Mouse (Mus musculus) kidney, embryonic 14.5 days (tissue): Measurements from ENCODE around the gene Srsf1. TPM values are rescaled to one million over a fixed set of nuclear protein-coding genes. Genes with fewer than 3 reads are reported as not detected.

Source experiments
- ATAC-seq: fragments of 200-750 bp; cut with Nextera tagmentation; 2 replicates; pipeline ENCODE4 v1.8.0; 2017; ENCODE audit warnings: moderate number of reproducible peaks, mild to moderate bottlenecking, moderate TSS enrichment, moderate library complexity; ENCODE audit not compliant: low FRiP score, low TSS enrichment
- H3K27ac ChIP-seq: fragments of 300-500 bp; sonication (generic); 2 replicates; pipeline ENCODE4 v1.5.1; 2014; ENCODE audit warnings: low read depth, mild to moderate bottlenecking, low read length, moderate library complexity, mixed read lengths
- H3K27me3 ChIP-seq: fragments of 300-500 bp; sonication (generic); 2 replicates; pipeline ENCODE4 v1.6.1; 2014; ENCODE audit warnings: mild to moderate bottlenecking, low read length; ENCODE audit not compliant: control insufficient read depth, insufficient read depth
- H3K36me3 ChIP-seq: fragments of 300-500 bp; sonication (generic); 2 replicates; pipeline ENCODE4 v1.6.1; 2014; ENCODE audit warnings: low read length, mixed read lengths; ENCODE audit not compliant: control insufficient read depth, insufficient read depth
- H3K4me1 ChIP-seq: fragments of 300-500 bp; sonication (generic); 2 replicates; pipeline ENCODE4 v1.6.1; 2014; ENCODE audit warnings: low read length, mixed read lengths; ENCODE audit not compliant: control insufficient read depth, insufficient read depth
- H3K4me2 ChIP-seq: fragments of 300-500 bp; sonication (generic); replicated peaks from 2 replicates; pipeline ENCODE4 v1.6.1; 2014; ENCODE audit warnings: low read depth, mild to moderate bottlenecking, low read length
- H3K4me3 ChIP-seq: fragments of 300-500 bp; sonication (generic); 2 replicates; pipeline ENCODE4 v1.5.1; 2014; ENCODE audit warnings: mild to moderate bottlenecking, low read length
- H3K9ac ChIP-seq: fragments of 300-500 bp; sonication (generic); 2 replicates; pipeline ENCODE4 v1.6.1; 2014; ENCODE audit warnings: low read depth, mild to moderate bottlenecking, low read length, moderate library complexity
- H3K9me3 ChIP-seq: fragments of 300-500 bp; sonication (generic); 2 replicates; pipeline ENCODE4 v1.6.1; 2016; ENCODE audit warnings: low read length; ENCODE audit not compliant: control insufficient read depth
- WGBS: fragments of 180-500 bp; shearing (Covaris S2); extraction: QIAGEN DNeasy Blood & Tissue Kit; methylation state at CpG from one replicate; pipeline ENCODE4 v1.1.7; 2014; 5-methylcytosine and 5-hydroxymethylcytosine counted together
- polyA plus RNA-seq: library from polyadenylated mRNA; unstranded; fragments of >200 nt; fragmentation: Nextera tagmentation; extraction: Ambion mirVana; gene quantifications from 2 replicates; pipeline ENCODE4 v1.2.1, GENCODE M21; 2014

Gene Srsf1
- polyA plus RNA-seq, 1 experiment from 2014 or later: 432 TPM

DNA sequence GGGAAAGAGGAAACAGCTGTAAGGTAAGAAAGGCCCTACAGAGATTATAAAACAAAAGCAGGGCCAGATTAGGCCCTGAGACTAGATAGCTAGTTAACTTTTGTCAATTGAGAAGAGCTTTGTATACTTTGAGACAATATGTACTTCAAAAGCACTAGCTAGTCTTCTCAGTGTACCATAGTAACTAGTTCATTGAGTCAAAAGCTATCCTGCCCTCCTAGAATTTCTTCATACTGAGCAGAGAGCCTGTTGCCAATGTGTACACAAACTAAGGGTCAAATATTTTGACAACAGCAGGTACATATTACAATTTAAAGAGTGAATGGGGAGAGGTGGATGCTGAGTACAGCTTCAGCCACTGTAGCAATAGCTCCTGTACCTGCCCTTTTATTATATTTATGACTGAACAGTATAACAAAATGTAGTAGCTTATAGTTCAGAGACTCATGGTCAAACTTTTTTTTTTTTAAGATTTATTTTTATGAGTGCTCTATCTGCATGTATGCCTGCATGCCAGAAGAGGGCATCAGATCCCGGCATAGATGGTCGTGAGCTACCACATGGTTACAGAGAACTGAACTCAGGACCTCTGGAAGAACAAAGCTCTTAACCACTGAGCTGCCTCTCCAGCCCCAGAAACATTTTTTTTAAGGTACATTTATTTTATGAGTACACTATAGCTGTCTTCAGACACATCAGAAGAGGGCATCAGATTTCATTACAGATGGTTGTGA, 14.9 kb downstream of the Srsf1 start:
- Histone ChIP-seq H3K9me3 (no peaks in the 10 kb centered on the region), H3K36me3 (no peaks in the 10 kb centered on the region), H3K27me3 (no peaks in the 10 kb centered on the region), H3K9ac (no peak overlapping the region), H3K4me2 (no peak overlapping the region), H3K4me3 (no peak overlapping the region), H3K27ac (no peak overlapping the region), H3K4me1 (no peaks in the 10 kb centered on the region)
- ATAC-seq: no peak
- 76% methylated on average over 2 of the region's 2 CpGs for WGBS

DNA sequence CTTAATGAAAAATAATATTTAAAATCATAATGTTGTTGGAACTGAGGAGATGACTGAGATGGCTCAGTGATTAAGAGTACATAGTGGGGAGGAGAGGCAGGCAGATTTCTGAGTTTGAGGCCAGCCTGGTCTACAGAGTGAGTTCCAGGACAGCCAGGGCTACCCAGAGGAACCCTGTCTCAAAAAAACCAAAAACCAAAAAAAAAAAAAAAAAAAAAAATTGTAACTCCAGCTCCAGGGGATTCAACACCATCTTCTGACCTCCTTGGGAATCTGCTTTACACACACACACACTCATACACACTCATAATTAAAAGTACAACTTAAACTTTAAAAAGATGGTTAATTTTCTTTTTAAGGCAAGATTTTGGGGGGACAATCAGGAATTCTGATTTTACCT, 18.6 kb downstream of the Srsf1 start:
- ATAC-seq: no peak
- no peak overlapping the region for H3K4me3 ChIP-seq
- H3K4me1 ChIP-seq: peaks cover 7% of the 10 kb centered on the region
- H3K9me3 ChIP-seq: no peaks in the 10 kb centered on the region
- no peak overlapping the region for H3K4me2 ChIP-seq
- H3K9ac ChIP-seq: no peak overlapping the region
- H3K36me3 ChIP-seq: no peaks in the 10 kb centered on the region
- no peak overlapping the region for H3K27ac ChIP-seq
- no peaks in the 10 kb centered on the region for H3K27me3 ChIP-seq

DNA sequence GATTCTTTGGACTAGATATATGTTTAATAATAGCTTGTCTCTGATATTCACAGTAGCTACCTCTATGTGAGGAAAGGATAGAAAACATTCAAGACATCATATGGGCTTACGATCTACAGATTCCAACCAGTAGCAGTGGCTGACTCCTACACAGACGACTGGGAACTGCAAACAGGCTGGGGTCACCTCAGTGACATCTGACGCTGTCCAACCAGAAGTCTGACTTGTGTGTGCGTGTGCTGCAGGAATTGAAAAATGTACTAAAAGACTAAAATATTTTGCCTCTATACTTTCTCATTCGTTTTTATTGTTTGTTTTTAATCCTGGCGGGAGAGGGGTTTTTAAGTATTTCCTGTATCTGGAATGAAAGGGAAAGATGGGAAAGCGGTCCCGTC, 20.0 kb downstream of the Srsf1 start:
- WGBS: 1% methylated on average over 8 of the region's 8 CpGs

DNA sequence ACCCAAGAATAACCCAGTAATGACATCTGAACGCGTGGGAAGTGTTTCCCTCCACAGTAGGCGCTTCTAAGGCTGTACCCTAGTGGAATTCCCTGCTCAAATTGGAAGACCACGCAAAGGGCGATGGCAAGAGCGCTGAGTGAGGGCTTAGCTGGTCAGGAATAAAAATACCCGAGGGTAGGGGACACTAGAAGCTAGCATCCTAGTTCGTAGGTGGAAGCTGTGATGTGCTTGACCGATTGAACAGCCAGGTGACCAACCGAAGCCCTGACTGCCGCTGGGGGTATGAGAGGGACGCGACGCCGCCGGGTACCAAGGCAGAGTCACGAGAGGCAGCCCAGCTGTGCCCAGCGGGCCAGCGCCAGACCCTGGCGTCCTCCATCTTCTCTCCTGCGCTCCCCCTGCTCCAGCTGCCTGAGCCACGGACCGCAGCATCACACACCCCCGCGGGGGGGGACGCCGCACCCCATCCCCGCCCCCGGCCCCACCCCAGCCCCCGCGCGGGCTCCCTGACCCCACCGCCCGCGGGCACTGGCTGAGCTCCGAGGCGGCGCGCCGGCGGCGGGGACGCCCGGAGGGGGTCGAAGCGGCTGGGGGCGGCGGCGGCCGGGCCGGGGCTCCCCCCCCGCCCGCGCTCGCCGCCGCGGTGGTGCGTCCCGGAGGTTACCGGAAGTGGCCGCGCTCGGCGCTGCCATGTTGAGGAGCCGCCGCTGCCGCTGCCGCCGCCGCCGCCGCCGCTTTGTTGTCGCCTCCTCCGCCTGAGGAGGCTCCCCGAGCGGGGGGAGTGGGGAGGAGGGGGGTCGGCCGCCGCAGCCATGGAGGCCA, 20.6 kb downstream of the Srsf1 start, which contains the start of gene Vezf1:
Gene Vezf1 (plus strand): TSS at position 694 of the 825 bp plus-strand sequence.
- peak within 1 kb of the TSS; percentile 80 for H3K4me2 ChIP-seq
- H3K4me1 ChIP-seq: peaks cover 20% of the 10 kb centered on the region
- ATAC-seq: peak; percentile 86
- WGBS: under 1% methylated on average over 33 of the region's 81 CpGs
- H3K36me3 ChIP-seq: no peaks in the 10 kb centered on the region
- no peaks in the 10 kb centered on the region for H3K9me3 ChIP-seq
- peak within 1 kb of the TSS; percentile 93 for H3K9ac ChIP-seq
- no peaks in the 10 kb centered on the region for H3K27me3 ChIP-seq
- peak within 1 kb of the TSS; percentile 84 for H3K4me3 ChIP-seq
- peak within 1 kb of the TSS; percentile 93 for H3K27ac ChIP-seq

More for the DNA sequence above, 20.0 kb downstream of the Srsf1 start:
- H3K27me3 ChIP-seq: no peaks in the 10 kb centered on the region
- peak overlapping the region; percentile 84 for H3K4me3 ChIP-seq
- ATAC-seq: no peak
- peak overlapping the region; percentile 80 for H3K4me2 ChIP-seq
- peaks cover 20% of the 10 kb centered on the region for H3K4me1 ChIP-seq
- H3K9me3 ChIP-seq: no peaks in the 10 kb centered on the region
- peak overlapping the region; percentile 93 for H3K27ac ChIP-seq
- H3K36me3 ChIP-seq: no peaks in the 10 kb centered on the region
- peak overlapping the region; percentile 93; the same call in 1 of the 2 replicates for H3K9ac ChIP-seq

DNA sequence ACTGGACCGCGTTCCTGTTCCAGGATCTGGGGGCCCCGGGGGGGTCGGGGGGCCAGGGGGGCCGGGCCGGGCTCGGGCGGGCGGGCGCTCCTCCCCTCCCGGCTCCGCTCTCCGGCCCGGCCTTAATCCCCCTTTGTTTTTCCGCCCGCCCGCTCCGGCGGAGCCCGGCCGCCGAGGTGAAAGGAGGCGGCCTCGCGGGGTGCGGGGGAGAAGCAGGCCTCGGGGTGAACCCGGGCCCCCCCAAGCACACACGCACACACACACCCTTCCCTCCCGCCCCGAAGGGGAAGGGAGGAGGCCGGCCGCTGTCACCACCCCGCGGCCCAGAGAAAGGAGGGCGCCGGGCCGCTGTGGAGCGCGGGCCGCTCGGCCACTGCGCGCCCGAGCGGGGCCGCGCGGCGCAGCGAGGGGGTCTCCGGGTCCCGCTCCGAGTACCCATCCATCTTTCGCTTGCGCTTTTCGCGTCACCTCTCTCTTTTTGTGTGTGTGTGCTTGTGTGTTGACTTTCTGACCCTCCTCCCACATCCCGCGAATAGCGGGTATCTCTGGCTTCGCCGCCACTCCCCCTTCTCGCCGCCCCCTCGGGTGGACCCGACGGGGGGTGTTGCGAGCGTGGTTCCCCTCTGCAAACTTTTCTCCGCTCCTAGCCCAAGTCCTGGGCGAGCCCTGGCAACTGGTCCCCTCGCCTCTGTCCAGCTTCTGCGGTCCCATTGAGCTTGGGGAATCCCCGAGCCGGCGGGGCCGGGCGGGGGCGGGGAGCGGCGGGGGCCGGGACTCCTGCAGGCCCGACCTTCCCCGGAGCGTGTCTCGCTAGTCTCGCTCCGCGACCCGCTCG, 21.5 kb downstream of the Srsf1 start:
- ATAC-seq: peak; percentile 65
- H3K9ac ChIP-seq: peak overlapping the region; percentile 93
- no peaks in the 10 kb centered on the region for H3K27me3 ChIP-seq
- H3K4me1 ChIP-seq: peaks cover 20% of the 10 kb centered on the region
- no peaks in the 10 kb centered on the region for H3K9me3 ChIP-seq
- H3K4me3 ChIP-seq: peak overlapping the region; percentile 84
- H3K27ac ChIP-seq: peak overlapping the region; percentile 93
- H3K4me2 ChIP-seq: peak overlapping the region; percentile 80
- H3K36me3 ChIP-seq: peaks cover 8% of the 10 kb centered on the region; the same call in 1 of the 2 replicates
- WGBS: under 1% methylated on average over 64 of the region's 92 CpGs

DNA sequence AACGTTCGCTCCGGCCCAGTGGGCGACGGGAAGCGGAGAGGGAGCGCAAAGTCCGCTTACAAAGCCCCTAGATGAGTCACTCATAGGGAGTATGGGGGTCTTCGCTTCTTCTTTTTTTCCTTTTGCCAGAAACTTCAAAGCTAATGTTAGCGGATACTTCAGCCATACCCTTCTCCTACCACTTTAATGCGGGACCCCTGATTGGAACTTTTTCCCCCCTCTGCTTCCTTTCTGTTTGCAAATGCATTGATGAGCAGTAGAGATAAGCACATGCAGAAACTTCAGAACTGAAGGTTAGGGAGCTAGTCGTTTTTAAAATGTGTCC, 22.0 kb downstream of the Srsf1 start:
- Histone ChIP-seq H3K4me3 (peak overlapping the region; percentile 84), H3K27me3 (no peaks in the 10 kb centered on the region), H3K4me2 (peak overlapping the region; percentile 80), H3K27ac (peak overlapping the region; percentile 93; the same call in 1 of the 2 replicates), H3K9me3 (no peaks in the 10 kb centered on the region), H3K9ac (peak overlapping the region; percentile 93), H3K36me3 (peaks cover 13% of the 10 kb centered on the region; the same call in 1 of the 2 replicates), H3K4me1 (peaks cover 20% of the 10 kb centered on the region)
- 2% methylated on average over 8 of the region's 12 CpGs for WGBS
- no peak; the same call in 1 of the 2 replicates for ATAC-seq

DNA sequence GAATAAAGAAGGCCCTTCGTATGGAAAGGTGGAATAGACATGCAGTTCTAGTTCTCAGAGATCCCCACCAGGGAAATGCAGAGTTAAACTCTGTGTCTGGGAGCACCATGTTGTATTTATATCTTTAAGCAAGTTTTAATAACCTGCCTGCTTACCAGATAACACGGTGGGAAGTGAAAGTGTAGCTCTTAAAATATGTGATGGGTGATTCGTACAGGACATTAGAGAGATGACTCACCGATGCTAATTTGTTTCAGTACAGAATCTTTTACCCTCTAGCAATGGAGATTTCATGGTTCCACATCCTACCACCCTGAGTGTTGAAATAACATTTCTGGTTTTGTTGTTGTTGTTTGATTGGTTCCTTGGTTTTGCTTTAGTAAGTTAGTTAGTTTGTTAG, 23.2 kb downstream of the Srsf1 start:
- ATAC-seq: no peak
- H3K4me2 ChIP-seq: peak overlapping the region; percentile 80
- WGBS: 29% methylated on average over 4 of the region's 4 CpGs
- H3K9ac ChIP-seq: peak overlapping the region; percentile 29; the same call in 1 of the 2 replicates
- no peaks in the 10 kb centered on the region for H3K27me3 ChIP-seq
- no peak overlapping the region for H3K27ac ChIP-seq
- peak overlapping the region; percentile 84; the same call in 1 of the 2 replicates for H3K4me3 ChIP-seq
- no peaks in the 10 kb centered on the region for H3K9me3 ChIP-seq
- H3K4me1 ChIP-seq: peaks cover 20% of the 10 kb centered on the region
- H3K36me3 ChIP-seq: peaks cover 24% of the 10 kb centered on the region; the same call in 1 of the 2 replicates

DNA sequence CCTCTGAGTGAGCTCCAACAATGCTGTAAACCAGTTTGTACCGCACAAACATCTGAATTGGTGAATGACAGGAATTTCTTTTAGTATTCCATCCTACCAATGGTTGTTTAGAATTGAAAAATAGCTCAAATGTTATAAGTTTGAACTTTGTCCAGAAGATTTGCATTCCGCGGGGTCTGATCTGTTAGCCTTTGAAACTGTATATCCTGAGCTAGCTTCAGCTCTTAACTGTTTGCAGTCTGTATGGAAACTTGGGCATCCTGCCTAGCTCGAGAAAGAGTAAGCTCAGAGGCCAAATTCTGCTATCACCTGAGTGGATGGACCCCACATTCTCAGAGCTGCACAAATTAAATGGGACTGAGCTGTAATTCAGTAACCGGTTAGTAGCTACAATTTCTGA, 23.9 kb downstream of the Srsf1 start:
- Histone ChIP-seq H3K36me3 (peaks cover 28% of the 10 kb centered on the region), H3K4me3 (0 out of 2 replicates have a peak overlapping the region, but pooled peaks have one; percentile 8), H3K9ac (peak overlapping the region; percentile 1; the same call in 1 of the 2 replicates), H3K27ac (no peak overlapping the region), H3K27me3 (no peaks in the 10 kb centered on the region), H3K9me3 (no peaks in the 10 kb centered on the region), H3K4me2 (peak overlapping the region; percentile 80), H3K4me1 (peaks cover 20% of the 10 kb centered on the region)
- ATAC-seq: no peak
- WGBS: 28% methylated on average over 5 of the region's 5 CpGs
